Mouse (Mus musculus) thymus, postnatal 36 days (tissue): Measurements from ENCODE around the gene Perp.

ENCODE experiments used
- DNase-seq, 2 experiments: peaks; one replicate each; pipeline ENCODE4 v3.0.0; 2022; ENCODE audit warnings: mixed read lengths in 2 of 2

Gene Perp

DNA sequence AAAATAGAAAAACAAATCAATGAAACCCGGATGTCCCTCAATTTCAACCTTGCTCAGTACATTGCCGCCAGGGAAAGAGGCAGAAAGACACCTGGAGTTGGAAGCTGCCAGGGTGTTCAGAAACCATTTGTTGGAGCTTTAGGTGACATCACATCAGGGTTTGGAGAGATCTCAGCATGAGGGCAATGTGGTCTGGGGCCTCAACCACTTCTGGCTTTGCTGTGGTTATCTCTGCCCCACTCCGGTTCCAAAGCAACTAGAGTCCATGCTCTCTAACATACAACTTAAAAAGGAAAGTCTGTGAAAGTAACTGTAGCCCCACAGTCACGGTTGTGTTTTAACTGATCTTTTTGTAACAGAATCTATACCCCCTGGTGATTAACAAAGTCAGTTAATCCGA, 19.9 kb downstream of the Perp start:
- peak in 1 of 2 experiments; percentile 19 for DNase-seq

- DNase-seq = no peak
Measured at GRCm38 (mm10) chr10:18870990-18871389, 26.2 kb downstream of the Perp start.

- no peak for DNase-seq
Measured at GRCm38 (mm10) chr10:18876211-18876610, 31.4 kb downstream of the Perp start.

GRCm38 (mm10) chr10:18878111-18878510, 33.3 kb downstream of the Perp start:
- DNase-seq = no peak

- DNase-seq = no peak
Measured at GRCm38 (mm10) chr10:18879160-18879559, 34.3 kb downstream of the Perp start.

DNA sequence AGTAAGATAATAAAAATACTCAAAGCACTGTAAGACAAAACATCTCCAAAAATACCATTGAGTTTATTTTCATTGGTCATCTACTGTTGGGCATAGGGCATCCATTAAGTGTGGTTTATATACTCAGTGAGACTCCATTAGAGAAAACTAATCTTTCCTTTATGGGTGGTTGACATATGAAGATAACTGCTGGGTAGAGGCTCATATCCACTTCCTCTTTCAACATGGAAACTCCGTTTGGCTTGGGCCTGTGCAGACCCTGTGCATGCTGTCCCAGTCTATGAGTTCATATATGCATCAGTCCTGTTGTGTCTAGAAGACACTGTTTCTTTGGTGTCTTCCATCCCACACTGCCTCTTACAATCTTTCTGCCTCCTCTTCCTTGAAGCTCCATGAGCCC, 34.9 kb downstream of the Perp start:
- no peak for DNase-seq

DNA sequence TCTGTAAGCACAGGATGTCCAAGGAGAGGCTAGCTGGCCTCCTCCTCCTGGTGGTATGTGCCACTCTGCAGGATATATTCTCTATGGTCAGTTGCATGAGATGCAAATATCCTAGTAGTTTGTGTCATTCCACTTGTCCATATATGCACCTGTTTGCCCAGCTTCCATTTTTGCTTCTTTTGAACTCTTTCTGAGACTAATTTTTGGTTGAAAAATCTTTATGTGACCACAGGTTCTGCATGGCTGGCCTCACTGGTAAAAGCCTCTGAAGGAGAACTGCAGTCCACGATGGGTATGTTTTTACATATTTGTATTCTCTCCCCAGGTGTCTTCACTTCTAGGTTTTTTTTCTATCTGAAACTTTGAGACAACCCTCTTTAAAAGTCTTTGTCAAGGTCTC, 37.4 kb downstream of the Perp start:
- DNase-seq = no peak

DNA sequence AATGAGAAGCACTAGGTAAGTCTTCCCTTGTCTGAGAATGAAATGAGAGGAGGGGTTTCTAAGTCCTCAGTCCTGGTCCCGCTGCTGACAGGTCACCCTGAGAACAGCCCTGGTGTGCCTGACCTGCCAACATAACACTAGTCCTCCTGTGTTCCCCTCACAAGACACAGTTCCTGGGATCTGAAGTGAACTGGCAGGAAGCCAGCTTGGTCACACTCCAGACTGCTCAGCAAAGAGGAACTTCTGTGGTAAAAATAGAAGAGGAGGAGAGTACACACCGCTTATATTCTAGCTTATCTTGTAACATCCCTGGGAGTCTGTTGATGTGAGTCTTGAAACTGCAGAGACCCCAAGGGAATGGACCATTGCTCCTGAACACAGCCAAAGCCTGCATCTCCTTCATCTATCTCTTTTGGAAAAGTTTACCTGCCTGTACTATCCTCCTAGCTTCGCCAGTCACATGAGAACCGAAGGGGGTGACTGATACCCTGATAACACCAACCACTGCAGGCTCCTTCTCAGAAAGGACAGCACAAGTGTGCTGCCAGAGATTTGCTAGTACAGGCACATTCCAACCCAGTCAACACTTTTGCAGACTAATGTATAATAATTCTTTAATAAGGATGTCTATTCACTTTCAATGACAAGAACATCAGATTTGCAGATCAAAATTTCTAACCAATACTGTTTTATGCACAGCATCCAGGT, 42.3 kb downstream of the Perp start:
- DNase-seq = no peak

DNA sequence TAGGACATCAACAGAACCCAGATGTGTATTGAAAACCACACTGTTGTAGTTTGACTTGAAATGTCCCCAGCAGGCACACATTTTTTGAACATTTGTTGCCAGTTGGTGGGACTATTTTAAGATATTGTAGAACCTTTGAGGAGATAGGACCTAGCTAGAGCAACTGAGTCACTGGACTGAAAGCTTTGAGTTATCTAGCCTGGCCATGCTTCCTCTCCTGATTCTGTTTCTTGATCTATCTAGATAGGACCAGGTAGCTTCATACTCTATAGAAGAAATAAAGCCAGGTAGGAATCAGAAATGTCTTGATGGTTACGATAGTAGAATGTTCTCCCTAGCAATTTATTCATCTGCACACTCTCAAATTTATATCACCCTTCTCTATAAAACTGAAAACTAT, 43.9 kb downstream of the Perp start:
- no peak for DNase-seq

GRCm38 (mm10) chr10:18889255-18889654, 44.4 kb downstream of the Perp start:
- no peak for DNase-seq

DNA sequence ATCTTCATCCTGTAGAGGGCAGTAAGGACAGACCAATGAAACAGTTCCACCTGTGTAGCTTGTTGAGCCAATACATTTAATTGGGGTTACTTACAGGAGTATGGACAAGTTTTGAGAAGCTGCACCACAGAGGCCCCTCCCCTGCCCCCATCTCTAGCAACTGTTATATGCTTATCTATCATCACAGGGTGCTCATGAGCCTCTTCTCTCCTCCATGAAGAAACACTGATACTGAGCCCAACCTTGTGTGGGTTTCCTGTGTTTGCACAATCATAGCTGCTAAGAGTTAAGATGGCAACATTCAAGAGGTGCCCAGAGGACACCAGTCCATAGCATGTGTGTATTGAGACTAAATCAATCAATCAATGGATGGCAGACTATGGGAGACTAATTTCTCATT, 46.3 kb downstream of the Perp start:
- DNase-seq = no peak

GRCm38 (mm10) chr10:18892102-18892501, 47.3 kb downstream of the Perp start:
- DNase-seq = peak in 1 of 2 experiments; percentile 20

DNA sequence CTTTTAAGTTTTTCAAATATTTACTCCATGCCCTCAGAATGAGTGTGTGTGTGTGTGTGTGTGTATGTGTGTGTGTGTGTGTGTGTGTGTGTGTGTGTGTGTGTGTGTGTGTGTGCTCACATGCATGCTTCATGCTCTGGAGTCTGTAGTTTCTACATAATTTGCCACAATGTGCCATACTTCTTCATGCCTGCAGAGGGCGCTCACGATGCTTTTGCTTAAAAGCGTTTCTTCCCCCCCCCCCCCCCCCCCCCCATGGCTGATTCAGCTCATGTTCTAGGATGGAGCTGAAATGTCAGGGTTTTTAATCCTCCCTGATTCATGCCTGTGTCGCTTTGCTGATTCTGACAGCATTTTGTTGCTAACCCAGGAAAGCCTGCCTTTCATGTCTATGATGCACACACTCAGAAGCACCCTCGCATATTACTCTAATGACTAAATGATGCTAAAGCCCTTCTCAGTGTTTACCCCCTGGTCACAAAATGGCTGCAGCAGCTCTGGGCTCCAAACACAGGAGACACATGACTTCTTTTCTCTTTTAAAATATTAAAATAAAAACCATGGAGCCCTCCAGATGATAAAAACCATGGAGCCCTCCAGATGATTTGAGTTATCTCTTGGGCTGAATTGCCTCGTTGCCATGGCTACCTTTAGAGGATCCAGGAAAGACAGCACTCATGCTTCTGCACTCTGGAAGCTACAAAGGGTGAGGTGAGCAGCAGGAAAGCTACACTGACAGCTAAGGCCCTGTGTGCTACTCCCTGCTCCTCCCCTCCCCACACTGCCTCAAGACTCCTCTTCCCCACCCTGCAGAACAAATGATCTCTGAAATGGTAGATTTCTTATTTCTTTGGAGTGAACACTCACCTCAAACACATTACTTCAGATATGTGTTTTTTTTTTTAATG, 49.7 kb downstream of the Perp start:
- DNase-seq = no peak

- peak; percentile 49 to 57 for DNase-seq
Measured at GRCm38 (mm10) chr10:18904108-18904507, 59.3 kb downstream of the Perp start.
